Mouse (Mus musculus): Measurements from ENCODE around the gene Golt1b.

- no peak for TF ChIP-seq CTCF (IDR thresholded peaks at IDR 0.05; ENCODE audit: control insufficient read depth, insufficient read depth, insufficient replicate concordance, low read depth, low read length)
- no peak for TF ChIP-seq POLR2A (IDR thresholded peaks at IDR 0.05; ENCODE audit: control insufficient read depth, low read depth, low read length)
These were observed 8.7 kb downstream of the Golt1b start for GRCm38 (mm10) chr6:142395756-142396155.

Data from testis, adult 2 months (tissue).